Mouse (Mus musculus) induced T-regulatory cell, adult 2 months (primary cell): Measurements from ENCODE around the gene Cecr2.

ENCODE experiments used
- DNase-seq: peaks from one replicate; pipeline ENCODE4 v3.0.0-alpha.2; 2012; ENCODE audit warnings: low read depth

Cecr2 gene

DNA sequence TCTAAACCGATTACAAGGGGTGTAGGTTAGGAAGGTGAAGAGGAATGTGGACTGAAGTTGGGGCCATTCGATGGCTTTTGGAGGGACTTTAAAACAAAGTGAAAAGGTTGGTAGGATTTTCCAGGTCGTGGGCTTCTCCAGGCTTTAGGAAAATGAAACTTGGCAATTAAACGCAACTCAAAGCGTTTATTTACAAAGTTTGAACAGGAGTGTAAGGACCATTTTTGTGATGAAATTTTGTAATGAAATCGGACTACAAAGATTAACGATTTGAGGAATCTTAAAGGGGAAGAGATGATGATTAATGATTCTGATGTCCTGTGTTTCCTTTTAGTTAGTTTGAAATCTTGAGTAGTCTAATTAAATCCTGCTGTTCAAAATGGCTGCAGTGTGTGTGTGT is 1.7 kb downstream of the Cecr2 start:
- DNase-seq = no peak

DNA sequence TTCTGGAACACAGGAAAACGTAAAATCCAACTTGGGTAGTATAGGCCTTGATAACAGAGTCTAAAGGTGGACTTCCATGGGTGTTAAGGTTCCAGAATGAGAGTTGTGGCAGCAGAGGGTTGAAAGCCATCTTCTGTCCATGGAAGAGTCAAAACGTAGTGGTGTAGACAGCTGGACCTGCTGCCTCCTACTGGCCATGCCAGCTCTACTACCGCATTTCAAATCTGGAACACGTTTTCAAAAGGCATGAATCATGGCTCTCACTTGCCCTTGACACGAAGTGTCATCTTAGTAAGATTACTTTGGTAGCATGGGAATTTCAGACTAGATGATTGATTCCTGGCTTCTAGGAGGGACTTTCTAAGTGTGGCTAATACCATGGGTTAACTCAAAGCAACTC is 8.0 kb downstream of the Cecr2 start:
- DNase-seq = peak; percentile 40

DNA sequence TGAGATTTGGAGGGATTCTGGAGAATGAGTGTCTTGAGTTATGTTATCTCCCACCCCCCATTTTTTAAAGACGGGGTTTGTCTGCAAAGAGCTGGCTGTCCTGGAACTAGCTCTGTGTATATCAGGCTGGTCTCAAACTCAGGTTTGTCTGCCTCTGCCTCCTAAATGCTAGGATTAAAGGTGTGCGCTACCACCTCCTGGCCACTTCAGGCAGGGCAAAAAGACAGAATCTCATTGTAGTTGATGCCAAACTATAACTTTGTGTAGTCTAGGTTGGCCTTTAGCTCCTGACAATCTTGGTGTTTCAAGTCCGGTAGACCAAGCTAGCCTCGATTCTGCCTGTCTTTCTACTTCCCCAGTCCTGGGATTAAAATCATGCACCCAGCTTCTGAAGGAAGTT is 8.7 kb downstream of the Cecr2 start:
- peak; percentile 24 for DNase-seq

DNA sequence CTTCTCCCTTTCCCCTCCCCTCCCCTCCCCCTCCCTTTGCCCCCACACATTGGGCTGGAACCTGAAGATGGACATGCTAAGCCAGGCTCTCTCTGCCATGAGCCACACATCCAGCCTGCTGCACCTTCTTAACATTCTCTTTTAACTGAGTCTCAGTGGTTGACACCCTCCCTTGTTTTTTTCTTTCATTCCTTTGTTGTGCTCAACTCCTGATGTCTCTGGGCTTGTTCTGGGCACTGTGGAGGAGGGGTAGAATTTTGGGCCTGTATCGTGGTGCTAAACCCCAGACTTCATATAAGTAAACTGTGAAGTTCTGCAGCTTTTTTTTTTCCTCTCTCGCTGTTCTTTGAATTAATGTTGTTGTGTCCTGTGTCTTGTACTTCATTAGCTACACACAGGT is 9.8 kb downstream of the Cecr2 start:
- no peak for DNase-seq

DNA sequence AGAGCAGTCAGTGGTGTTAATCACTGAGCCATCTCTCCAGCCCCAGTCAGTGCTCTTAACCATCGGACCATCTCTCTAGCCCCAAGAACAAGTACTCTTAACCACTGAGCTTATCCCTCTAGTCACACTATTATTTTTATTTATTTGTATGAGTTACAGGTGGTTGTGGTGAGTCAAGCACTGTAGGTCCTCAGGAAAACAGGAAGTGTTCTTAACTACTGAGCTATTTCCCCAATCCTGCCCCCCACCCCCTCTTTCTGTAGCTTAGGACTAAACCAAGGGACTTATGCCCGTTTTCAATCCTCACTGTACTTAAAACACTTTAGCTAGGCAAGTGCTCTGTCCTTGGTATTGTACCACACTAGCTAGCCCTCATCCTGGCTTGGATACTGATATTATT is 17.2 kb downstream of the Cecr2 start:
- DNase-seq = no peak

DNA sequence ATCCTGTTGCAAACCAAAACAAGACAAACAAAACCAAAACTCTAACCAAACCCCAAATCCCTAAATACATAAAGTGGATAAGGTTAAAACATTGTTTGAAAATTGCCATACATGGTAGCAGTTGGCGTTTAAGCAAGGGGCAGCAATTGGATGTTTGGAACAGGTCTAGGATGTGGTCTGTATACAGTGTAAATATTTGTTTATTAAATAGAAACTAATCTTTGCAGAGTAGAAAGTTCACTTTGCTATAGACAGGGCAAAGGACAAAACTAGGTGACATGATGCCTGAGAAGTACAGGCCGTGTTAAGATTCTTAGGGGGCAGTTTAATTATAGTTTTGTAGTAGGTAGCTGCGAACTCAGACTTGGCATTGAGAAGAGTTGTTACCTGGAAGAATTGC is 18.6 kb downstream of the Cecr2 start:
- DNase-seq = no peak

DNA sequence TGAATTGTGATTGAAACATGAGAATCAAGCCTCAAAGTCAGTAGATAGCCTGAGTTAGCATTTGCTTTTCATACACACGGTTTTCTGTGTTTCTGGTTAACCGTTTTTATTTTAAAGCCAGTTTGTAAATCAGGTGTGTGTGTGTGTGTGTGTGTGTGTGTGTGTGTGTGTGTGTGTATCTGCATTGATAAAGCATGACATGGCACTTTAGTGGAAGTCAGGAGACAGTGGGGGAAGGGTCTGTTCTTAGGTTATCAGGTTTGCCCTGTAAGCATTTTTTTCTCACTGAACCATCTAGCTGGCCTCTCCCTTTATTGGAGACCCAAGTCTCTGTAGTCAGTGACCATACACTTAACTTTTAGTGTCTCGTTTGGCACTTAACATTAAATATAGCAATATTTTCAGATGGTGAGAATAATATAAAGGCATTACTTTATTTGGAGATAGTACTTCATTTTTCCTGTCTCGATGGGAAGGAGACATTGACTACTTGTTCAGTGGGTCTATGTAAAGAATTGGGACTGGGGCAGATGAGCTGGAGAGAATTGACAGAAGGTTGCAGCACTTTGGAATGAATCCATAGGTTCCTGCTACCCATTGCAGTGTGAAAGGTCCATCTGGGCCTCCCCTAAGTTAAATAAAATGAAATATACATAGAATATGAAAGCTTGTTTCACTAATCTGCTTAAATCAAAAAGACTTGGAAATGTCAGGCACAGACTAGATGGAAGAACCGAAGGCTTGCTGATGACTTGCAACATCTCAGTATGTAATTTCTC is 20.9 kb downstream of the Cecr2 start:
- no peak for DNase-seq

DNA sequence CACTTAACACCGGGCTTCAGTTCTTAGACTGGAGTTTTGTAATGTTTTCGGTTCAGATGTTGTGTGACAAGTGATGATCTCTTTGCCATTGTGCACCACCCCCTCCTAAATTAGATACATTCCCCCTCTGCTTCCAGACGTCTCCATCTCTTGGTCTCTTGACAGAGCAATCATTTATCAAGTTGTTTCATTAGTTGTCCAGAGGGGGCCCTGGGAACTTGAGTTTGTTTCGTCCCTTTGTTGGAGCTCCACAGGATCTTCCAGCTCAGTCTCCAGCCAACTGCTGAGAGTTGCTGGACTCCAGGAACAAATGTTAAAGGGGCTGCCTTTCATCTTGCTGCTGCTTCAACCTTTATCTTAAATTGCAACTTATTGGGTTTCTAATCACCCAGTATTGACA is 34.1 kb downstream of the Cecr2 start:
- DNase-seq = no peak

DNA sequence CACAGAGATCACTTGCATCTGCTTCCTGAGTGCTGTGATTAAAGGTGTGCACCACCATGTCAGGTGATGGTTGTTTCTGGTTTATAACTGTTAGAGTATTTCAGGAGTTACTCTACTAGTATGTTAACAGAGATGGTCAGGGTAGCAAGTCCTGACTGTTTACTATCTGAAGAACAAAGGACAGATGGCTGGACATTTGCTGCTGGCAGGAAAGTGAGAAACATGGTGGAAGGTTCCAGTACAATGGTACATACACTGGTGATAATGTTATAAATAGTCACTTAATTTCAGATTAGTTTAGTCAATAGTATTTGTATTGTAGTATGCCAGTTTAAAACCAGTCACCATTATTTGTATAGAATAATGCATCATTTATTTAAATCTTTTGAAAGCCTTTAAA is 38.2 kb downstream of the Cecr2 start:
- DNase-seq = no peak

DNA sequence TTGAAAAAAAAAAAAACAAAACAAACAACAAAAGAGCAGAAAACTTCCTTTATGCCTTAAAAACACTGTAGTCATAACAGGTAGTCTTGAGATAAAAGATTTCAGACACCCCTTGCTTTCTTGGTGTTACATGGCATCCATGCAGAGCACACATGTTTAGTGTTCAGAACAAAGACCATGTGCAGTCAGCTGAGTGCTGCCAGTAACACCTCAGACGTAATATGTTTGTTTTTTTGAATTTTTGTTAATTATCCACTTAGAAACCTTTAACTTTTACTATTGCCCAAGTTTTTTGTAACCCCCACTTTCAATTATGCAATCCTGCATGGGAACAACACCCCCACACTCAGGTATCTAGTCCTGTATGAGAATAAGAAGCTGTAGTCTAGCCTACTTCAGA is 42.6 kb downstream of the Cecr2 start:
- DNase-seq = no peak

DNA sequence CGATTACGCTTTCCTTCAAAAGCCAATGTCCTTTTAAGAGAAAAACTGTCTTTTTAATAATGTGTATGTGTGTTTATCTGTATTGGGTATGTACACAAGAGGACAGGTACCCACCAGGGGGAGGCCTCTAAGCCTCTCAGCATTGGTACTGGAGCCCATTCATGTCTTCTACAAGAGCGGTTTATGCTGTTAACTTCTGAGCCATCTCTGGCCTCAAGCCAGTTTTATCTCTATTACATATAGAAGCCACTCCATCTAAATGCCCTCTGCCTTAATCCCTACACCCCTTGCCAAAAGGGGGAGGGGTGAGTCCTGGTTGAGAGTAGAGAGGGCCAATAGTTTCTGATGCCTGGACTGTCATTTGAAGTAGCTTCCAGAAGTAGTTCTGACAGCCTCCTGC is 48.6 kb downstream of the Cecr2 start:
- no peak for DNase-seq

DNA sequence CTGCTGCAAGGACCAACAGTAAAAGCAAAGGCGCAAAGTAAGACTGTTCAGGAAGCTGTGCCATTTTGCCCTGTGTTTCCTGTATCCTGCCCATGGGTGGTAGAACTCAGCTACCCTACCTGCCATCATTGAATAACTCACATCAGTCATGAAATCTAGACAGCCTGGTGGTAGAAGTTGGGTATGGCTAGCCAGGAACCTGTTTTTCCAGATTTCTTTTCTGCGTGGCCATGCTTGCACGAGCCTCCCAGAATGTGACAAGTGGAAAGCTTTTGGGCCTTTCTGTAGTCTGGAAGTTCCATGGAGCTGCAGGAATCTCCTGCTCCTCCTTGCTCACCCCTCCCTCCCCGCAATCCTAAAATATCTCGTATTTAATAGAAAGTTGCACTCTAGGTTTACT is 49.1 kb downstream of the Cecr2 start:
- no peak for DNase-seq

DNA sequence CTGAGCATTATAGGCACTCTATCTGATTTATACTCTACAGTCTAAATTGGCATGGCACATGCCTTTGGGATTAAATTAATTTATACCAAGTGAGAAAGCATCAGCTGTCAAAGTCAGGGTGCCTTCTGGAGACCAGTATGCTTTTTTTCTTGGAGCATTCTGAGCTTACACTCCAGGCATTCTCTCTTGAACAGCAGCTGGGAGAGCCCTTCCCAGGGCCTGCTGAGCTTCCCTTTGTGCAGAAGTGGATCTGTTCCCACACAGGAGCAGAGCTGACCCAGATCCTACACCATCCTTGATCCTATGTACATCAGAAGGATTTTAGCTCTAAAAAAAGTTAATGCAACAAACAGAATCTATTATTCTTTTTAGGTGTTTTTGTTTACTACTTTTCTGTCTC is 49.7 kb downstream of the Cecr2 start:
- no peak for DNase-seq

DNA sequence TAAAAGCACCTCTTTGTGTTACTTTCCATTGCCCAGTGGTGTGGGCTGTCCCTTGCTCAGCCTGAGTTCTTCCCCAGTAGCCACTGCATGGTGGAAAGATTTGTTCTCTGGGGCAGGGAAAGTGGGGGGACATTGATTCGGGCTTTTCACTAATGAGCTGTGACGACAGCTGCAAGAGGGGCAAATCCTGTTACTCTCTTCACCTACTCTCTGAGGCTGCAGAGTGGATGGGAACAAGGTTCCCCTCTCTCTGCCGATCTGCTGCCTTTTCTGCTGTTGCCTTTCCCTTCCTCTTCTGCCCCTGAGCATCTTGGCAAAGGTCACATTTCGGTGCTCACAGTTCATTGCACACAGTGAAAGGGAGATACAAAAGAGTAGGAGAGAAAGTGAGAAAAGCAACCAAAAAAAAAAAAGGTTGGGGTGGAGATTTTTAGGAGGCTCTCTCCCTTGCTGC is 50.4 kb downstream of the Cecr2 start:
- DNase-seq = no peak

DNA sequence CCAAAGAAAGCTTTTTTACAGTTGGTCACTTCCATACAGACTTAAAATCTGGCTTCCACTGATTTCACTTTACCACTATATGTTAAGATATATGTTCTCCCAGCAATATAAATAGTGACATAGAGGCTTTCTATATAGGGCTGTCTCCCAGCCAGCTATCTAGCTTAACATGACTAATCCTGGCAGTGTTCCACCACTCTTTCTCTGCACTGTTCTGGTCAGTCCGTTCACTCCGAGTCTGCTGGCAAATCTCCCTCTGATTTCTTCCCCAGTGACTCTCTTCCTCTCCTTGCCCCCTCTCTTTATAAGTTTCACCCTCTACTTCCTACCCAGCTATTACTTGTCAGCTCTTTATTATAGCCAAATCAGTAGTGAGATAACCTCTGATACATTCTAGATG is 59.8 kb downstream of the Cecr2 start:
- no peak for DNase-seq

DNA sequence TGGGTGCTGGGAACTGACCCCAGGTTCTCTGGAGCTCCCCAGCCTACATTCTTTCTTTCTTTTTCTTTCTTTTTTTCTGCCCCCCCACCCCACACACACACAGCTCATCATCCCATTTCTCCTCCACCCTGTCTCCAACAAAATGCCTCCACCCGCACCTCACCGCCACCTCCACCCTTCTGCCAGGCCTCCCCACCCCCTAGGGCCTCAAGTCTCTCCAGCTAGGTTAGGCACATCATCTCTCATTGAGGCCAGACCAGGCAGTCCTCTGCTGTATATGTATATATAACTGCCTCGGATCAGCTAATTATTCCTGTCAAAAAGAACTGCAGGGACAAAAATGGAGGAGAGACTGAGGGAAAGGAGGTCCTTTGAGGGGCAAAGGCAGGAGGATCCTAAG is 69.8 kb downstream of the Cecr2 start:
- no peak for DNase-seq

DNA sequence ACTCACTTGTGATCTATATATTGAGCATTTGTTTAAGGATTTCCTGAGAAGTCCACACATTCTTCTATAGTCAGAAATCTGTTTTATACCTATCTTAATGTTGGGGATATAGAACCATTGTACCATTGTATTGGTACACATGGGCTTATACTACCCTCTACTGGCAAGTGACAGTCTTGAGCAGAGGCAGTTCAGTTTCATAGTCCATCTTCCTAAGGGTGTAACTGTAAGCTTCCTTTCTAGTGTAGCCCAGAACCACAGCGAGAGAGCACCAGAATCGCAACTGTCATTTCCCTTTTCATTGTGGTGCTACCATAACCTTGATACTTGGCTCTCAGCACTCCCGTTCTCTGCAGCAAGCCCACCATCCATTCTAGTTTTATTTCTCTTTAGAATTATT is 70.4 kb downstream of the Cecr2 start:
- peak; percentile 68 for DNase-seq

DNA sequence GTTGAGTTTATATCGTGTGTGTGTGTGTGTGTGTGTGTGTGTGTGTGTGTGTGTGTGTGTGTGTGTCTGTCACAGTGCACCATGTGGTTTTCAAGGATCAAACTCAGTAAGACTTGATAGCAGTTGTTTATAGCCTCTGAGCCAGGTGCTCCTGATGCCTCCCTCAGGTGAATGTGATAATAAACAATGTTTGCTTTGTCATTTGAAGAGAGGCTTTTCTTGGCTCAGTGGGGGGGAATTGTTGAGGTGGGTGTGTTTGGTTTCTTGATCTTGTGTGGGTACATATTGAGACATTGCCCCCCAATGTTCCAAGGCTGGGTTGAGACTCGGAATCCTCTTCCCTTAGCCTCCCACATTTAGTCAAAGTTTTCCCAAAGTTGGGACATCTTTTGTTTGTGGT is 77.0 kb downstream of the Cecr2 start:
- no peak for DNase-seq

DNA sequence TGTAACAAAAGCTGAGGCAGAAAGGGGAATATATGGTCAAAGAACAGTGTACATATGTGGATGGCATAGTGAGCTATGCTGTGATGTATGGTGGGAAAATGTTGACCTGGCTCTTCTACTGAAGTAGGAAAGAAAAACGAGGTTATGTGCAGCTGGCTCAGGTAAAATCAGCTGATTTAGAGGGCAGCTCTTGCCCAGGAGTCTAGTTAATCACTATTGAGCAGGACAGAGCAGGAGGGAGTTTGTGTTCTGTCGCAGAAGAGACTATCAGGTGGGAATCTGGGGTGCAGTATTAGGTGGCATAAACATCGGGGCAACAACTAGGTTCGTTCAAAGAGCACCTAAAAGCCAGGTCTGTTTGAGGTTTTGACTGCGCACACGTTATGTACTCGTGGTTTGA is 78.1 kb downstream of the Cecr2 start:
- no peak for DNase-seq

DNA sequence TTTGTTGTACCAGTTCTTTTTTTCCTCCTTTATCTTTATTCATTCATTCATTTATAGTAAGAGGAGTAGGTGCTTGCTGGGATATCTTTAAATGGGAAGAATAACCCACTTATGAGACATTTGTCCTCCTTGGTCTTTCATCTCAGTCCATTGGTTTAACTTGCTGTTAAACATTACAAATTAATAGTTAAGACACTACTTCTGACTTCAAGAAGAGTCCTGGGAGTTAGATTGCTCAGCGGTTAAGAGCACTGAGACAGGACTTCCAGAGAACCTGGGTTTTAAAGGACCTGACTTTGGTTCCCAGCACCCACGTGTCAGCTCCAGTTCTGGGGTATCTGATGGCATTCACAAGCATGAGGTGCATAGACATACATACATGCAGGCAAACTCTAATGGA is 80.2 kb downstream of the Cecr2 start:
- no peak for DNase-seq

DNA sequence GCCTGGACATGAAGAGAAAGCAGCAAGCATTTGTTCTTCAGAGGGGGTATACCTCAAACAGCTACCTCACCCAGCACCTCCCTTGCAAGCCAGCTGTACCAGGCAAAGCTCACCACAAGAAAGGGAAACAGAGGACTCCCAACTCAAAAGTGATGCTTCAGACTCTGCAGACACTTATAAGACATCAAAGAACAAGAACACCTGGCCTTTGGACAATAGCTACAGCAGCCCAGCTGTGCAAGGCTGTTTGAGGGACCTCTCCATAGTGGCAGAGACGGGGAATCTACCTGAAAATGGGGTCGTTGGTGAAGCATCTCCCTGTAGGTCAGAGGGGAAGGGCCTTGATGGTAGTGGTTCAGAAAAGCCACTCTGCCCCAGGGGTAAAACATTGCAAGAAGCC is 95.0 kb downstream of the Cecr2 start:
- DNase-seq = no peak

DNA sequence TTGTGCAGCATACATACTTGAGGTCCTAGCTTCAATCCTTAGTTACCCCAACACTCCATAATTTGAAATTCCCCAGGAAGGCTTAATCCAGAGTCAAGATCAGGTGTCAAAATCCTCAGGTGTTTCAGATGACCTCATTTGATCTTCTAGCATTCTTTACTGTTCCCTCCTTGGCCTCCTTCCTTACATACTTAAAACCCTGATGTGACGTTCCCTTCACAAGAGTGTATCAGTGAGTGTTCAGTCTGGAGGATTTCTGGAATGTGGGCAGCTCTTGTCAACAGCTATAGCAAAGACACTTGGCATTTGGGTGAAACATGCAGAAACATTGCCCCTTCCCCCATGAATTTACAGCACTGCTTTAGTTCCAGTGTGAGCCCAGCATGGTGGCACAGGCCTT is 103.8 kb downstream of the Cecr2 start:
- no peak for DNase-seq

DNA sequence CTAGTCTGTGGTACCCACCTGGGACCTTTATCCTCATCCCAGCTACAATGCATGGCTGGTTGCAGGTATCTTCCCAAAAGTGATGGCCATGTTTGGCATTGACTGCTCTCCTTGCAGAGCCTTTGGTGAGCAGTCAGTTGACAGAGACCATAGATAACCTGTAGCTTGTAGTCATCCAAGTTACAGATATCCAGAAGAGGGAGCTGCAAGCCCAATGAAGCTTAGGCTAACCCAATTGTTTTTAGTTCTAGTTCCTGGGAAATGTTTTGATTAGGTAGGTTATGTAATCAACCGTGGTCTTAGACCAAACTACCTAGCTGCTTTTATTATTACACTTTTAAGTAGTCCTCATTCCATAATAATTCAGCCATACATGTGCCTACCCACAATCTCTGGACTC is 105.2 kb downstream of the Cecr2 start:
- no peak for DNase-seq

DNA sequence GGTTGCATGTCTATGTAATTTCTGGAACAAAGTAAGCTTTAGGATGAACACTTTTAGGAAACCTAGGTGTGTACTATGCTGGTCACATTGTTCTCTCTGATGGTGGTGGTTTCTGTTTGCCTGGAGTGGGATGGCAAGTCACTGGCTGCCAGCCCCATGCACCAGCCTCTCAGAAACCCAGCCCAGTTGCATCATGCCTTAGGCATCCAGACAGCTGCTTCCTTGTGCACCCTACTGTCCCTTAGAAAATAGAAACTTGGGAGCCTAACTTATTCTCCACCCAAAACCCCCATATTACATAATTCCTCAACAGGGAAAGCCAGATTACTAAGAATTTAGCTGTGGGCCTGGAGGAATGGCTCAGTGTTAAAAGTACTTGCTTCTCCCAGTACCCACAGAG is 105.9 kb downstream of the Cecr2 start:
- no peak for DNase-seq
